ENCODE assay signal across 9 mouse cellular contexts in the genomic region with DNA sequence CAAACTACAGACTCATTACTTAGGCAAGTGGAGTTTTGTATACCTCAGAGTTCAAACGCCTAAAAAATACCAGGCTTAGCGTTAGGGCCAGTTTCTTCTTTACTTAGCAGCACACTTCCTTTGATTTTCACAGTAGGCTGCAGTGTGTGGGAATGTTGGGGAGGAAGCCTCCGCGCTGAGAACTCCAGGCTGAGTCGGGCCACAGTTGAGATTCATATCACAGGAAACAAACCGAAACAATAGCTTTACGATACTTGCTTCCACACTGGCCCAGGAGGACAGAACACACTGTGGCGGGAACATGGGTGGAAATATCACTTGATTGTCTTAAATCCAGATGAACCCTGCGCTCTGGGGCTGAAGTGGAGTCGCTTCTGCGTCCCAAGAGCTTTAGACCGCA. TPM values are rescaled to one million over a fixed set of nuclear protein-coding genes. Genes with fewer than 3 reads are reported as not detected.
DNase-seq lines count a peak whose midpoint lies in the region; ATAC-seq and TF ChIP-seq lines count a peak whose summit lies in the region.
"Had no signal": no experiment of that assay in that cellular context is flagged by ENCODE, and none has a peak within 500 bp of the region (broad histone marks: within the 10 kb centered on the region; RNA-seq: fewer than 3 reads in every experiment).

No protein-coding gene starts in this region.

- H3K4me1 ChIP-seq in liver, postnatal 0 days (ENCODE audit: insufficient read depth), result 0 out of 2 replicates have a peak, but pooled peaks cover 2% of the 10 kb centered on the region
- peaks cover 31% of the 10 kb centered on the region for H3K4me1 ChIP-seq in stomach, embryonic 16.5 days (ENCODE audit: control insufficient read depth, insufficient read depth, low read length)
- peaks cover 11% of the 10 kb centered on the region for H3K4me1 ChIP-seq in forebrain, embryonic 15.5 days

- no peak overlapping the region for H3K9ac ChIP-seq in liver, postnatal 0 days (replicated peaks)
- H3K9ac ChIP-seq in stomach, embryonic 16.5 days (ENCODE audit: low read length), result no peak overlapping the region
- no peak overlapping the region for H3K9ac ChIP-seq in forebrain, embryonic 15.5 days (replicated peaks)
- H3K9ac ChIP-seq: midbrain, embryonic 15.5 days had no signal

- no peak overlapping the region for H3K4me2 ChIP-seq in liver, postnatal 0 days (ENCODE audit: low read depth, low read length)
- H3K4me2 ChIP-seq in stomach, embryonic 16.5 days (ENCODE audit: low read depth, low read length), result no peak overlapping the region
- no peak overlapping the region for H3K4me2 ChIP-seq in forebrain, embryonic 15.5 days (replicated peaks)
- H3K4me2 ChIP-seq: midbrain, embryonic 15.5 days had no signal

- peak overlapping the region; percentile 30; the same call in 1 of the 2 replicates for H3K27ac ChIP-seq in liver, postnatal 0 days (ENCODE audit: low read depth)
- H3K27ac ChIP-seq in stomach, embryonic 16.5 days (ENCODE audit: low read length), result peak overlapping the region; percentile 72; the same call in 1 of the 2 replicates
- no peak overlapping the region for H3K27ac ChIP-seq in forebrain, embryonic 15.5 days (replicated peaks)

- no peak; the same call in 1 of the 2 replicates for TF ChIP-seq EP300 in liver, postnatal 0 days (IDR thresholded peaks at IDR 0.05; ENCODE audit: low read depth)

- no peaks in the 10 kb centered on the region for H3K9me3 ChIP-seq in liver, postnatal 0 days (ENCODE audit: low read length)
- H3K9me3 ChIP-seq in stomach, embryonic 16.5 days (replicated peaks; ENCODE audit: control insufficient read depth, low read length), result no peaks in the 10 kb centered on the region
- no peaks in the 10 kb centered on the region for H3K9me3 ChIP-seq in forebrain, embryonic 15.5 days
- H3K9me3 ChIP-seq: midbrain, embryonic 15.5 days had no signal

- 47% methylated on average over 12 of the region's 12 CpGs for WGBS in liver, postnatal 0 days (ENCODE audit: insufficient replicate concordance)
- 57% methylated on average over 12 of the region's 12 CpGs for WGBS in stomach, embryonic 16.5 days
- 73% methylated on average over 12 of the region's 12 CpGs for WGBS in forebrain, embryonic 15.5 days

- TF ChIP-seq CTCF in liver, postnatal 0 days (IDR thresholded peaks at IDR 0.05; ENCODE audit: low read depth), result no peak

- peaks cover 18% of the 10 kb centered on the region; the same call in 1 of the 2 replicates for H3K36me3 ChIP-seq in liver, postnatal 0 days (replicated peaks; ENCODE audit: insufficient read depth, low read length)
- no peaks in the 10 kb centered on the region for H3K36me3 ChIP-seq in stomach, embryonic 16.5 days (ENCODE audit: control insufficient read depth, insufficient read depth, low read length)
- no peaks in the 10 kb centered on the region for H3K36me3 ChIP-seq in forebrain, embryonic 15.5 days
- H3K36me3 ChIP-seq: midbrain, embryonic 15.5 days had no signal

- no peak overlapping the region for H3K4me3 ChIP-seq in liver, postnatal 0 days (ENCODE audit: low read depth, low read length)
- no peak overlapping the region for H3K4me3 ChIP-seq in stomach, embryonic 16.5 days (replicated peaks; ENCODE audit: low read length)
- no peak overlapping the region for H3K4me3 ChIP-seq in forebrain, embryonic 15.5 days
- H3K4me3 ChIP-seq: midbrain, embryonic 15.5 days had no signal

- ATAC-seq in frontal cortex, adult (ENCODE audit: low TSS enrichment), result peak; percentile 64
- no peak for ATAC-seq in liver, postnatal 0 days
- no peak; the same call in 1 of the 2 replicates for ATAC-seq in stomach, embryonic 16.5 days (ENCODE audit: insufficient read depth, low FRiP score)
- ATAC-seq in forebrain, embryonic 15.5 days (replicated peaks), result no peak
- ATAC-seq: midbrain, embryonic 15.5 days had no signal

- no peaks in the 10 kb centered on the region for H3K27me3 ChIP-seq in liver, postnatal 0 days (ENCODE audit: insufficient read depth, low read length)
- H3K27me3 ChIP-seq in stomach, embryonic 16.5 days (ENCODE audit: control insufficient read depth, insufficient read depth, low read length), result no peaks in the 10 kb centered on the region
- no peaks in the 10 kb centered on the region for H3K27me3 ChIP-seq in forebrain, embryonic 15.5 days
- H3K27me3 ChIP-seq: midbrain, embryonic 15.5 days had no signal

- no peak for DNase-seq in frontal cortex, postnatal 10 days (ENCODE audit: low spot score in 2 of 2)
- DNase-seq in liver, postnatal 0 days, result no peak
- DNase-seq in liver, result no peak
- DNase-seq in kidney, postnatal 36 days, result peak; percentile 39 to 50
- DNase-seq in urinary bladder, postnatal 36 days (ENCODE audit: low spot score in 2 of 2), result no peak

RNA-seq across cellular contexts. Expression of gene Epas1, which starts 47.0 kb away (rescaled TPM):
- 7.5 and 8.2 TPM in 2 replicates for polyA plus RNA-seq in liver, postnatal 0 days (2015; fragmentation: Nextera tagmentation; extraction: Ambion mirVana)
- polyA plus RNA-seq in stomach, embryonic 16.5 days (2015; fragmentation: Nextera tagmentation; extraction: Ambion mirVana), result 5.3 and 5.8 TPM in 2 replicates
- 3.8 and 4.0 TPM in 2 replicates for polyA plus RNA-seq in forebrain, embryonic 15.5 days (2015; fragmentation: Nextera tagmentation; extraction: Ambion mirVana)

Comparison
In these comparisons a context has a peak if more than half of its experiments do, and no peak if none do; other contexts are left out.
1. DNase-seq: peak in kidney, postnatal 36 days (2 of 2); none in frontal cortex, postnatal 10 days (0 of 2), liver, postnatal 0 days (single experiment), liver (single experiment) and urinary bladder, postnatal 36 days (0 of 2).